Mouse (Mus musculus): ENCODE results near the gene BC051019. TPM values are rescaled to one million over a fixed set of nuclear protein-coding genes. Genes with fewer than 3 reads are reported as not detected.

The BC051019 gene
- polyA plus RNA-seq, 1 experiment from 2014 or later: 8.9 TPM

DNA sequence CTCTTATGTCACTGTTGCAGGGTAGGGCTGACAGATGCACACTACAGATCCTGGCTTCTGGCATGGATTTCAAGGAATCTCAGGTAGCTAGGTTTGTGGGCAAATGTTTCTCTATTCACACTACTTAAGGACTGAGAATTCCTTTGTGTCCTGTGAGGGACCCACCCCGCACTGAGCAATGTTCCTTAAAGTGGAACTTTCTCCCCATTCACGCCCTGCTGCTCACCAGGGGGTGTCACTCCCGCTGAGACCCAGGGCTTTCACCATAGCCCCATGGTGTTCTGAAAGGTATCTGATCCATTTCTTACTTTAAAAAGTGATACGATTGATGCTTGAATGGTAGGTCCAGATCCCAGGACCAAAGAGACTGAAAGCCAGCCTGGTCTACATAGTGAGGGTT, 20.9 kb downstream of the BC051019 start:
- Histone ChIP-seq H3K4me3 (ENCODE audit: low read length) (peak overlapping the region; percentile 62), H3K9me3 (ENCODE audit: control insufficient read depth, low read length) (no peaks in the 10 kb centered on the region; the same call in 1 of the 2 replicates), H3K9ac (ENCODE audit: low read length) (no peak overlapping the region; the same call in 1 of the 2 replicates), H3K4me1 (replicated peaks; ENCODE audit: control insufficient read depth, insufficient read depth, low read length) (peaks cover 11% of the 10 kb centered on the region), H3K36me3 (ENCODE audit: control insufficient read depth, insufficient read depth, low read length) (no peaks in the 10 kb centered on the region), H3K27me3 (ENCODE audit: control insufficient read depth, insufficient read depth, low read depth, low read length) (no peaks in the 10 kb centered on the region), H3K4me2 (ENCODE audit: low read depth, low read length) (peak overlapping the region; percentile 79), H3K27ac (ENCODE audit: low read length) (no peak overlapping the region)
- no peak for ATAC-seq (ENCODE audit: low read depth)
- WGBS: 49% methylated on average over 4 of the region's 4 CpGs

DNA sequence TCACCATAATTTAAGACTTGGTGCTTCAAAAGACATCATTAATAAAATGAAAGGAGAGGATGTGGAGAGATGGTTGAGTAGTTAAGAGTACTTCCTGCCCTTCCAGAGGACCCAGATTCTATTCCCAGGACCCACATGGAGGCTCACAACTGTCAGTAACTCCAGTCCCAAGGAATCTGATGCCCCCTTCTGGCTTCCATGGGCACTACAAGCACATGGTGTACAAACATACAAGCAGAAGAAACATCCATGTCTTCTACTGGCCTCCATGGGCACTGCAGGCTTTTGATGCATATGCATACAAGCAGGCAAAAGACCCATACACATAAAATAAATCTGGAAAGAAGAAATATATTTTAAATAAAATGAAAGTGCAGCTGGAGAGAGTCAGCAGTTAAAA, 23.4 kb downstream of the BC051019 start:
- H3K4me3 ChIP-seq (ENCODE audit: low read length): no peak overlapping the region
- no peak overlapping the region for H3K9ac ChIP-seq (ENCODE audit: low read length)
- H3K27me3 ChIP-seq (ENCODE audit: control insufficient read depth, insufficient read depth, low read depth, low read length): no peaks in the 10 kb centered on the region
- ATAC-seq (ENCODE audit: low read depth): no peak
- no peak overlapping the region for H3K27ac ChIP-seq (ENCODE audit: low read length)
- no peak overlapping the region for H3K4me2 ChIP-seq (ENCODE audit: low read depth, low read length)
- no peaks in the 10 kb centered on the region for H3K36me3 ChIP-seq (ENCODE audit: control insufficient read depth, insufficient read depth, low read length)
- H3K9me3 ChIP-seq (ENCODE audit: control insufficient read depth, low read length): no peaks in the 10 kb centered on the region; the same call in 1 of the 2 replicates
- peaks cover 8% of the 10 kb centered on the region for H3K4me1 ChIP-seq (replicated peaks; ENCODE audit: control insufficient read depth, insufficient read depth, low read length)

DNA sequence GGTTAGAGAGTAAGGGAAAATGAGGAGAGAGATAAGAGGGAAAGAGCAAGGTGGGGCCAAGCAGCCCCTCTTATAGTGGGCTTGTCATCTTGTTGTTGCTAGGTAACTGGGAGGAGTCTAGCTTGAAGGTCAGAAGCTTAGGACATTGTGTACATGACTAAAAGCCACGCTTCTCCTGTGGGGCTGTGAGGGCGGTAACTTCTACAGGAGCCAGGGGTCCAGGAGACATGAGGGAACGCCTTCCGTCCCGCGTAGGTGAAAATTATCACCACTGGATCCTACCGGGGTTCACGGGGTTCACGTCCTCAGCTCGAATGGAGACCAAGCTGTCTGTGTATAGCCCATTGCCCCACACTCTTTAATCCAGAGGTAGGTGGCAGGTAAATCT, 28.3 kb downstream of the BC051019 start:
- H3K27ac ChIP-seq (ENCODE audit: low read length): no peak overlapping the region
- ATAC-seq (ENCODE audit: low read depth): no peak
- no peaks in the 10 kb centered on the region for H3K36me3 ChIP-seq (ENCODE audit: control insufficient read depth, insufficient read depth, low read length)
- H3K4me2 ChIP-seq (ENCODE audit: low read depth, low read length): no peak overlapping the region
- no peak overlapping the region for H3K4me3 ChIP-seq (ENCODE audit: low read length)
- H3K9me3 ChIP-seq (ENCODE audit: control insufficient read depth, low read length): no peaks in the 10 kb centered on the region; the same call in 1 of the 2 replicates
- H3K9ac ChIP-seq (ENCODE audit: low read length): no peak overlapping the region
- peaks cover 12% of the 10 kb centered on the region for H3K4me1 ChIP-seq (replicated peaks; ENCODE audit: control insufficient read depth, insufficient read depth, low read length)
- 84% methylated on average over 10 of the region's 10 CpGs for WGBS
- H3K27me3 ChIP-seq (ENCODE audit: control insufficient read depth, insufficient read depth, low read depth, low read length): no peaks in the 10 kb centered on the region

- Histone ChIP-seq H3K4me1 (replicated peaks; ENCODE audit: control insufficient read depth, insufficient read depth, low read length) (peaks cover 12% of the 10 kb centered on the region), H3K27ac (ENCODE audit: low read length) (no peak overlapping the region), H3K4me2 (ENCODE audit: low read depth, low read length) (no peak overlapping the region), H3K27me3 (ENCODE audit: control insufficient read depth, insufficient read depth, low read depth, low read length) (no peaks in the 10 kb centered on the region), H3K9ac (ENCODE audit: low read length) (no peak overlapping the region), H3K9me3 (ENCODE audit: control insufficient read depth, low read length) (no peaks in the 10 kb centered on the region), H3K4me3 (ENCODE audit: low read length) (no peak overlapping the region), H3K36me3 (ENCODE audit: control insufficient read depth, insufficient read depth, low read length) (no peaks in the 10 kb centered on the region)
- ATAC-seq (ENCODE audit: low read depth): no peak
- 82% methylated on average over 13 of the region's 13 CpGs for WGBS
These were observed 28.9 kb downstream of the BC051019 start for GRCm38 (mm10) chr7:109694576-109695338.

- no peak overlapping the region for H3K4me2 ChIP-seq (ENCODE audit: low read depth, low read length)
- H3K36me3 ChIP-seq (ENCODE audit: control insufficient read depth, insufficient read depth, low read length): no peaks in the 10 kb centered on the region
- peak overlapping the region; percentile 83 for H3K27ac ChIP-seq (ENCODE audit: low read length)
- no peak overlapping the region for H3K4me3 ChIP-seq (ENCODE audit: low read length)
- peak; percentile 61 for ATAC-seq (ENCODE audit: low read depth)
- H3K27me3 ChIP-seq (ENCODE audit: control insufficient read depth, insufficient read depth, low read depth, low read length): no peaks in the 10 kb centered on the region
- H3K9me3 ChIP-seq (ENCODE audit: control insufficient read depth, low read length): no peaks in the 10 kb centered on the region
- no peak overlapping the region for H3K9ac ChIP-seq (ENCODE audit: low read length)
- peaks cover 13% of the 10 kb centered on the region for H3K4me1 ChIP-seq (replicated peaks; ENCODE audit: control insufficient read depth, insufficient read depth, low read length)
- 39% methylated on average over 5 of the region's 5 CpGs for WGBS
These were observed 32.7 kb downstream of the BC051019 start for GRCm38 (mm10) chr7:109690961-109691360.

- Histone ChIP-seq H3K9me3 (ENCODE audit: control insufficient read depth, low read length) (no peaks in the 10 kb centered on the region), H3K4me1 (replicated peaks; ENCODE audit: control insufficient read depth, insufficient read depth, low read length) (peaks cover 14% of the 10 kb centered on the region), H3K4me2 (ENCODE audit: low read depth, low read length) (no peak overlapping the region), H3K9ac (ENCODE audit: low read length) (no peak overlapping the region), H3K4me3 (ENCODE audit: low read length) (no peak overlapping the region), H3K27ac (ENCODE audit: low read length) (no peak overlapping the region), H3K27me3 (ENCODE audit: control insufficient read depth, insufficient read depth, low read depth, low read length) (no peaks in the 10 kb centered on the region), H3K36me3 (ENCODE audit: control insufficient read depth, insufficient read depth, low read length) (no peaks in the 10 kb centered on the region)
- 89% methylated on average over 3 of the region's 3 CpGs for WGBS
- ATAC-seq (ENCODE audit: low read depth): no peak
These were observed 33.5 kb downstream of the BC051019 start for GRCm38 (mm10) chr7:109690101-109690500.

GRCm38 (mm10) chr7:109686585-109687128, 37.0 kb downstream of the BC051019 start:
- no peaks in the 10 kb centered on the region for H3K9me3 ChIP-seq (ENCODE audit: control insufficient read depth, low read length)
- H3K27me3 ChIP-seq (ENCODE audit: control insufficient read depth, insufficient read depth, low read depth, low read length): no peaks in the 10 kb centered on the region
- peak; percentile 60 for ATAC-seq (ENCODE audit: low read depth)
- peak overlapping the region; percentile 53 for H3K27ac ChIP-seq (ENCODE audit: low read length)
- WGBS: 13% methylated on average over 9 of the region's 9 CpGs
- peaks cover 12% of the 10 kb centered on the region for H3K4me1 ChIP-seq (replicated peaks; ENCODE audit: control insufficient read depth, insufficient read depth, low read length)
- no peak overlapping the region for H3K9ac ChIP-seq (ENCODE audit: low read length)
- H3K4me2 ChIP-seq (ENCODE audit: low read depth, low read length): peak overlapping the region; percentile 9; the same call in 1 of the 2 replicates
- H3K4me3 ChIP-seq (ENCODE audit: low read length): no peak overlapping the region
- no peaks in the 10 kb centered on the region for H3K36me3 ChIP-seq (ENCODE audit: control insufficient read depth, insufficient read depth, low read length)

GRCm38 (mm10) chr7:109680879-109681278, 42.8 kb downstream of the BC051019 start:
- Histone ChIP-seq H3K4me1 (replicated peaks; ENCODE audit: control insufficient read depth, insufficient read depth, low read length) (peaks cover 2% of the 10 kb centered on the region), H3K4me2 (ENCODE audit: low read depth, low read length) (no peak overlapping the region), H3K36me3 (ENCODE audit: control insufficient read depth, insufficient read depth, low read length) (no peaks in the 10 kb centered on the region), H3K9ac (ENCODE audit: low read length) (no peak overlapping the region), H3K9me3 (ENCODE audit: control insufficient read depth, low read length) (no peaks in the 10 kb centered on the region), H3K4me3 (ENCODE audit: low read length) (no peak overlapping the region), H3K27ac (ENCODE audit: low read length) (no peak overlapping the region), H3K27me3 (ENCODE audit: control insufficient read depth, insufficient read depth, low read depth, low read length) (no peaks in the 10 kb centered on the region)
- no peak for ATAC-seq (ENCODE audit: low read depth)
- 93% methylated on average over 1 of the region's 1 CpGs for WGBS

DNA sequence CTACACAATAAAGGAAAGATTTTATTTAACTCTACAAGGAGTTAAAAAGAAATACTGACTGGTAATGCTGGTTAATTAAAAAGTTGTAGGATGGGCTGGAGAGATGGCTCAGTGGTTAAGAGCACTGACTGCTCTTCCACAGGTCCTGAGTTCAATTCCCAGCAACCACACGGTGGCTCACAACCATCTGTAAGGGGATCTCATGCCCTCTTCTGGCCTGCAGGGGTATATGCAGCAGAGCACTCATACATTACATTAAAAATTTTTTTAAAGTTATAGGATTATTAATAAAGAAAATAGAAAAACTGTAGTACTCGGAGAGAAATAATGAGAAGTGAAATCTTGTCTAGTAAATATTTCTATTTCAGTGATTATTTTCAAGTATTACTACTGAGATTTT, 43.4 kb downstream of the BC051019 start:
- no peak overlapping the region for H3K27ac ChIP-seq (ENCODE audit: low read length)
- no peaks in the 10 kb centered on the region for H3K36me3 ChIP-seq (ENCODE audit: control insufficient read depth, insufficient read depth, low read length)
- H3K4me2 ChIP-seq (ENCODE audit: low read depth, low read length): no peak overlapping the region
- ATAC-seq (ENCODE audit: low read depth): no peak
- no peaks in the 10 kb centered on the region for H3K9me3 ChIP-seq (ENCODE audit: control insufficient read depth, low read length)
- H3K27me3 ChIP-seq (ENCODE audit: control insufficient read depth, insufficient read depth, low read depth, low read length): no peaks in the 10 kb centered on the region
- no peak overlapping the region for H3K9ac ChIP-seq (ENCODE audit: low read length)
- H3K4me3 ChIP-seq (ENCODE audit: low read length): no peak overlapping the region
- 84% methylated on average over 2 of the region's 2 CpGs for WGBS
- H3K4me1 ChIP-seq (replicated peaks; ENCODE audit: control insufficient read depth, insufficient read depth, low read length): peaks cover 6% of the 10 kb centered on the region; the same call in 1 of the 2 replicates

Measured in lung, embryonic 16.5 days (tissue).